Comparison of ENCODE assay signal across 21 mouse cellular contexts in the genomic region with DNA sequence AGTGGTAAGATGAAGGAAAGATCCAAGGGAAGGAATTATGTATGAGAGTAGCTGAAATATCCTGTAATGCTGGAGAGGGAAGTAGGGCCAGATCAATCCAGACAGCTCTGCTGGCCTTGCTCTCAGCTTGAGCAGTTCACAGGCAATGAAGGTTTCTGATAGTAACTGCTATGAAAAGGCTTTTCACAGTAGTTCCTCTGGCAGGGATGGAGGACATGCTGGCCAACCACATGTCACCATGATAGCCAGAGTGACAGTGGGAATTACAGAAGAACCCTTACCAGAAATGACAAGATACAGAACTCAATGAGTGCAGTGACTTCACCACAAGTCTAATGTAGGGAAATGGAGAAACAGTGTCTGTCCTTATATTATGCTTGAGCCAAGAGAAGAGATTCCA.
A peak's percentile ranks its signal among the peaks of the same experiment; 100 is the strongest.
DNase-seq lines count a peak whose midpoint lies in the region; ATAC-seq and TF ChIP-seq lines count a peak whose summit lies in the region.
"Had no signal": no experiment of that assay in that cellular context is flagged by ENCODE, and none has a peak within 500 bp of the region (broad histone marks: within the 10 kb centered on the region; RNA-seq: fewer than 3 reads in every experiment).

No protein-coding gene starts in this region.

- H3K4me3 ChIP-seq in cerebellum, adult 2 months (replicated peaks; ENCODE audit: insufficient read depth, low read depth, low read length), result no peak overlapping the region
- H3K4me3 ChIP-seq in heart, embryonic 13.5 days, result no peak overlapping the region

- no peaks in the 10 kb centered on the region for H3K27me3 ChIP-seq in cerebellum, adult 2 months (ENCODE audit: control insufficient read depth, insufficient read depth, low read length)
- no peaks in the 10 kb centered on the region for H3K27me3 ChIP-seq in heart, embryonic 13.5 days (replicated peaks)
- H3K27me3 ChIP-seq: CH12.LX, Patski had no signal

- ATAC-seq in heart, embryonic 13.5 days (ENCODE audit: extremely low read depth, insufficient number of reproducible peaks, low FRiP score, low TSS enrichment), result no peak
- ATAC-seq: activated CD4-positive, CD25-positive, alpha-beta regulatory T cell, adult 4 months; CD4-positive, CD25-positive, alpha-beta regulatory T cell, adult 4 months; Patski had no signal

- H3K9me3 ChIP-seq in heart, embryonic 13.5 days, result no peaks in the 10 kb centered on the region
- H3K9me3 ChIP-seq: G1E had no signal

- H3K27ac ChIP-seq in cerebellum, adult 2 months (ENCODE audit: insufficient read depth, low read length), result no peak overlapping the region
- peak overlapping the region; percentile 10; the same call in 1 of the 2 replicates for H3K27ac ChIP-seq in heart, embryonic 13.5 days (replicated peaks)

- no peak overlapping the region for H3K9ac ChIP-seq in heart, embryonic 13.5 days

- no peak overlapping the region for H3K4me2 ChIP-seq in heart, embryonic 13.5 days

- DNase-seq in cerebellum, postnatal 10 days, result peak; percentile 60 to 79
- no peak for DNase-seq in cerebellum, adult 11-12 months
- peak; percentile 49 to 75 for DNase-seq in cerebellum, postnatal 14 days
- DNase-seq in cerebellum, adult 2 months, result no peak
- DNase-seq in heart, adult 9 months (ENCODE audit: low spot score in 2 of 2), result no peak
- DNase-seq: adrenal gland, adult 2 months; adrenal gland, adult 8-10 months; adrenal gland, postnatal 10 days; adrenal gland, postnatal 14 days; adrenal gland, postnatal 25 days; adrenal gland, postnatal 36 days; B cell, adult 2 months; cerebellum, adult 11 months; cerebellum, adult 18-20 months; cerebellum, adult 8-10 months had no signal

- H3K36me3 ChIP-seq in heart, embryonic 13.5 days, result no peaks in the 10 kb centered on the region
- H3K36me3 ChIP-seq: G1E had no signal

- no peak for TF ChIP-seq POLR2A in cerebellum, adult 2 months (IDR thresholded peaks at IDR 0.05; ENCODE audit: borderline replicate concordance, insufficient read depth, low read length)

- no peak for TF ChIP-seq CTCF in cerebellum, adult 2 months (IDR thresholded peaks at IDR 0.05; ENCODE audit: borderline replicate concordance, insufficient read depth, low read depth, low read length)

- H3K4me1 ChIP-seq in cerebellum, adult 2 months (ENCODE audit: control insufficient read depth, insufficient read depth, low read length), result no peaks in the 10 kb centered on the region
- peaks cover 7% of the 10 kb centered on the region for H3K4me1 ChIP-seq in heart, embryonic 13.5 days

Comparison
In these comparisons a context has a peak if more than half of its experiments do, and no peak if none do; other contexts are left out.
1. DNase-seq: peak in cerebellum, postnatal 10 days (2 of 2) and cerebellum, postnatal 14 days (2 of 2); none in cerebellum, adult 11-12 months (single experiment), cerebellum, adult 2 months (0 of 2) and heart, adult 9 months (0 of 2).